Mouse (Mus musculus): ENCODE data around the gene Pcnp.

DNA sequence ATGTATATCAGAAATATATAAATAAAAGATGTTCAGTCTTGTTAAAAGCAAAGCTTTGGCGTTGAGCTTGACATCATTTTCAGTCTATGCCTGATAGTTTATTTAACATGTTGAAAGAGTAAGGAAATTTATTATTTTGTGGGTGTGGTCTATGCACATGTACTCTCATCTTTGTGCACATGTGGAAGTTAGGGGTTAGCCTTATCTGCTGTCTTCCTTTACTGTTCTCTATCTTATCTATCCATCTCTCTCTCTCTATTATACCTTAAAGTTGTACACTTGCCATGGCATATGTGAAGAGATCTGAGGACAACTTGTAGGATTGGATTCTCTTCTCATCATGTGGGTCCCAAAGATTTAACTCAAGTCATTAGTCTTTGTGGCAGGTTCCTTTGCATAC, 20.7 kb downstream of the Pcnp start:
- TF ChIP-seq POLR2A (IDR thresholded peaks at IDR 0.05; ENCODE audit: insufficient read depth, low read depth, low read length) (no peak), CTCF (IDR thresholded peaks at IDR 0.05; ENCODE audit: insufficient read depth, low read depth, low read length) (no peak)

All from olfactory bulb, adult 2 months (tissue).